Mouse (Mus musculus): ENCODE results near the gene Arhgap45.

Arhgap45 gene

DNA sequence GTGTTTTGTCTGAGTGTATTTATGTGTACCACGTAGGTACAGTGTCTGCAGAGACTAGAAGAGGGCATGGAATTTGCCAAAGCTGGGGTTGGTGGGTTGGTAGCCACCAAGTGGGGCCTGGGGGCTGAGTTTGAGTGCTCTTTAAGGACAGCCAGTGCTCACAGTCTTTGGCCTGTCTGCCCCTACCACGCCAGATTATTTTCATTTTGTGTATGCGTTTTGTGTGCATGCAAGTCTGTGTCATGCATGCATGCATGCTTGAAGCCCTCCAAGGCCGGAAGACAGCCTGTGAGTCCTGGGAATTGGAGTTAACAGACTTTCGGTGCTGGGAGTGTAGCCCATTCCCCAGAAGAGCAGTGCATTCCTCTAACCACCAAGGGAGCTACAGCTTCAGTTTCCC lies 38.9 kb downstream of the Arhgap45 start:
- WGBS: 57% methylated on average over 5 of the region's 5 CpGs

DNA sequence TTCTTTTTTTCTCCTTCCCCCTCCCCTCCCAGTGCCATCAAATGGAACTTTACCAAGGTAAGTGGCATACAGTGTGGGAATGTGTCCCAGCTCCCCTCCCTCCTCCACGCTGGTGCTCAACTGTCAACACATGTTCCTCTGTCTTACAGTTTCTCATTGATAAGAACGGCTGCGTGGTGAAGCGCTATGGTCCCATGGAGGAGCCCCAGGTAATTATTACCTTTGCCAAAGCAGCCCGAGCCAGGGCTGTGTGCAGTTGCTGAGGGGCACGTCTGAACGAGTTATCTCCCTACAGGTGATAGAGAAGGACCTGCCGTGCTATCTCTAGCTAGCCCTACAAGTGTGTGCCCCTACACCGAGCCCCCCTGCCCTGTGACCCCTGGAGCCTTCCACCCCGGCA lies 39.4 kb downstream of the Arhgap45 start:
- 66% methylated on average over 10 of the region's 10 CpGs for WGBS

DNA sequence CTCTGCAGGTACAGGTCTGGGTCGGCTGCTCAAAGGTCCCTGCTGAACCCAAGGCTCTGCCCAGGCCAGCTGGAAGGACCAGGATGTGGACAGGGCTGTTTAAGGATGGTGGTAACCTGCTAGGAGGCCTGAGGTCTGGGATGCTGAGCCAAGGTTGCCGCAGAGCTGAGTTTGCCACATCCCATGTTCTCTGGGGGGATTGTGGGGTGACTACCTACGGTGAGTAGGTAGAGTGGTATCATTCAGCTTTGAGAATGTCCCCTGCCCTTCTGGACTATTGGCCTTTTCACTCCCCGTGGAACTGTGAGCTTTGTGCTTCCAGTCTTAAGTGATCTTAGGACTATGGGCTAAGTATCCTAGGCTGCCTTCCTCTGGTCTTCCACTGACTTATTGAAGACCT lies 40.1 kb downstream of the Arhgap45 start:
- 80% methylated on average over 4 of the region's 4 CpGs for WGBS

DNA sequence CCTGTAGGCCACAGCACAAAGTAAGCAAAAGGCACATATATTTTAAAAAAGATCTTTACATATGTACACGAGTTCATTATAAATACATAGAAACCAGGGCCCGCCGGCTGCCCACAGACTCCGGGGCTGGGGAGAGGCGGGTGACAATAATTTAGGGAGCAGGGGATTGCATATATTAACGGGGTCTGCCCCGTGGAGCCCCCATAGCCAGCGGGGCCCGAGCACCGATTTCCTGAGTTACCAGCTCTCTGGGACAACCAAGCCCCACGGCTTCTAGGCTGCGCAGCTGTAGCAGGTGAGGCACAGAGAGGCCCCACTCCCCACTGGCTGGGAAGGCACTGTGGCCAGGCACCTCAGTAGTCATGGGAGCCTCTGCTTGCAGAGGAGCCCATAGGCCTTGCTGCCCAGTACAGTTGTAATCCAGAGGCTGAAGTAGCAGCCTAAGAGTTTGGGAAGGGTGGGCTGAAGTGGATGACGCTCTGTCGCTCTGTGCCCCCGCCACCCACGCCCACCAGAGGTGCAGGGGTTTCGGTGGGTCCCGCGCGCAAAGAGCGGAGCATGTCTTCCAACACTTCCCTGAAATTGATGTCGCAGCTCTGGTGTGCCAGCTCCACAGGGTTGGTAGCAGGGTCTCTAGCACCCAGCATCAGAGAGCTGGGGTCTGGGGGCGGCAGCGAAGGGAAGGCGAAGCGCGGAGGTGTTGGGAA lies 40.7 kb downstream of the Arhgap45 start:
- 79% methylated on average over 27 of the region's 27 CpGs for WGBS

DNA sequence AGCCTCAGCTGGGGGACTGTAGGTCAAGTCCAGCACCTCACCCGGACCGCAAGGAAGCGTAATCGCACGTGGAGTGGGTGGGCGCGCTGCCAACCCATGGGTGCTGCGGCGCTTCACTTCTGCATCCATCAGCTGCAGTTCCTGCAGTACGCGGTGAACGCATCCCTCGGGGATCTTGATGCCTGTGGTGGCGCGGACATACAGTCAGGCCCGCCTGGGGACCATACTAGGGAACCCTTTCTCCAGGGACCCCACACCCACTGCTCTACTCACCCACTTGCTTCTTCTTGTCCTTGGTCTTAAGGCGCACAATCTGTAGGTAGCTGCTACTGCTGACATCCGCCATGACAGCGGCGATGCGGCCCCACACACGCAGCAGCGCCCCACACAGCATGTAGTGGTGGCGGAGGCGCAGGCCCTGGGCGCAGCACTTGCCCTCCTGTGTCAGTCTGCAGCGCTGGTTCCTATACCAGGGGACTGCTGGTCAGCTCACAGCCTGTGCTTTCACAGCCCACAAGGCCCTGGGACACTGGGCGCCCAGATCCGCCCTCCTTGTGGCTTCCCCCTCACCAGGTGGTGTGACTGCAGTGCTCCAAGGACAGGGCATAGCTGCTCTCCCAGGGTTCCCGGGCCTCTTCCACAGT lies 41.4 kb downstream of the Arhgap45 start:
- WGBS: 71% methylated on average over 30 of the region's 30 CpGs

DNA sequence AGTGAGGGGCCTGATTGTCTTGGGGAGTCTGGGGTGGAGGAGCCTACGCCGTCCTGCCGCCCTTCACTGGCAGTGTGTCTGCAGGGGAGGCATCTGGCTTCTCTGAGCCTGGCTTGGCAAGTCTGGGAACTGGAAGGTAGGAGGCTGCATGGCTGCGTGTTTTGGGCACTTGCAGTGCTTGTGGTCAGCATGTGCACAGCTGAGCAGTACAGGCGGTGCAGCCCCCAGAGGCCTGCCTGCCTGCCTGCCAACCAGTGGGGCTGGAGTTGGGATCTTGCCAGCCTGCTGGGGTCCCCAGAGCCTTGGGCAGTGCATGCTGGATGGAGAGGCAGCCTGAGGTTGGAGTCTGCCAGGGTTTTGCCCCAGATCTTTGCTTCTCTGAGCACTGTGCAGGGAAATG lies 46.7 kb downstream of the Arhgap45 start:
- WGBS: 43% methylated on average over 5 of the region's 5 CpGs

DNA sequence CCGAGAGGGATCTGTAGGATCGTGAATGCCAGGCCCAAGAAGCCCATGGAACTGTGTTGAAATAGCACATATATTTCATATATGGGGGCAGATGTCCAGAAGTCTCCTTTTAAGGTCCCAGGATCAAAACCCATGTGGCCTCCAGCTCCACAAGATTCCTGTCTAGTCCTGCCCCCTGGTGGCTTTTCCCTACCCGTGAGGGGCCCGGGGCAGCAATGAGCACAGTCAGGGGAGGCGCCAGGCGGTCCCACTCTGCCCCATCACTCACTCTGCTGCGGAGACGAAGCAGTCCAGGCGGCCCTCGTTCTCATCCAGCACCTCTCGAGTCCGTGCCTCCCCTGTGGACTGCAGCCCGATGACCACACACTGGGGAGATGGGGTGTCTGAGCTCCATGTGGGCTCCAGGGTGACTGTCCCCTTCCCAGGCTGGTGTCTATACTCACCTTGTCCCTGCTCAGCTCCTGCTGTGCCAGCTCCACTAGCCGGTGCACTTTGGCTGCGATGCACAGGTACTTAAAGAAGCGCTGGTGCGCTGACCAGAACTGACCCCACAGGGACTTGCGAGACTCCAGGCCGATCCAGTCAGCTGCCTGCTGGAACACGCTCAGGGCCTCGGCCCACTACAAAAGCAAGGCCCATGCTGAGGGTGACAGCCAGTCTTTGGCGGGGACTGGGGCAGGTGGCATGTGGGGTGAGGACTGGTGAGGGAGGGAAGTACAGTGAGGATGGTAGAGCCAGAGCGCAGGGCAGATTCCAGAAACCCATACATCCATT lies 47.6 kb downstream of the Arhgap45 start:
- 83% methylated on average over 23 of the region's 23 CpGs for WGBS

DNA sequence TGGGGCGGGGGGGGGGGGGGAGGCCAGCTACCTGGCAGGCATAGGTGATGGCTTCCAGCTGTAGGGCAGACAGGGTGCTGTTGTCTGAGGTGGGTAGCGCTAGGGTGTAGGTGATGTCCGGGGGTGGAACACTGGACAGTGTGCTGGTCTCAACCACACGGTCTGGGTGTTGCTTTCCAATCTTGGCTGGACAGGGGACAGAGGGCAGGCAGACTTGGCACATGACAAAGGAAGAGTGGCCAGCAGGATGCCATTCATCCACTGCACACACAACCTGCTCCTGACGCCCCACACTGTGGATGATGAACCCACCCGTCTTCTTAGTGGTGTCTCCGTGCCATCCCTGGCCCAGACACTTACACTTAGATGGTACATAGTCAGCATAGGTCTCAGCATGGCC lies 52.8 kb downstream of the Arhgap45 start:
- 76% methylated on average over 6 of the region's 7 CpGs for WGBS

DNA sequence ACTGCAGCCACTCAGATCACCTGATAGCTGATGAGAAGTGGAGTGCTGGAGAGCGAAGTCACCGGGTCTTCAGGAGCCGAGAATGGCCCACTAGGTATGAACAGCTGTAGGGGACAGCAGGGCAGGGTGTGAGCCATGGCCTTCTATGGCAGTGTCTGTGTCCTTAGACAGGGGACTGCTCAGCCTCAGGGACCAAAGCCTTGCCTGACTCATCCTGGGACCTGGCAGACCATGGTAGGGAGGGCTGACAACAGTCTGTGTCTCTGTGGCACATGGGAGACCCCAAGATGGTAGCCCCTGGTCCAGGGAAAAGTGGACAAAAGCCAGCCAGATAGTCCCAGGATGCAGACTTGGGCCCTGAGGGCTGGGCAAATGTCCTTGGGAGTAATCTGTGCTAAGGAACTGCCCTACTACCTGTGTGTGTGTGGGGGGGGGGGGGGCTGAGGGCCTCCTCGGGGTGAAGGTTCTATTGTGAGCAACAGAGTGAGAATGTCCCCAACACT lies 53.5 kb downstream of the Arhgap45 start:
- 94% methylated on average over 4 of the region's 4 CpGs for WGBS

DNA sequence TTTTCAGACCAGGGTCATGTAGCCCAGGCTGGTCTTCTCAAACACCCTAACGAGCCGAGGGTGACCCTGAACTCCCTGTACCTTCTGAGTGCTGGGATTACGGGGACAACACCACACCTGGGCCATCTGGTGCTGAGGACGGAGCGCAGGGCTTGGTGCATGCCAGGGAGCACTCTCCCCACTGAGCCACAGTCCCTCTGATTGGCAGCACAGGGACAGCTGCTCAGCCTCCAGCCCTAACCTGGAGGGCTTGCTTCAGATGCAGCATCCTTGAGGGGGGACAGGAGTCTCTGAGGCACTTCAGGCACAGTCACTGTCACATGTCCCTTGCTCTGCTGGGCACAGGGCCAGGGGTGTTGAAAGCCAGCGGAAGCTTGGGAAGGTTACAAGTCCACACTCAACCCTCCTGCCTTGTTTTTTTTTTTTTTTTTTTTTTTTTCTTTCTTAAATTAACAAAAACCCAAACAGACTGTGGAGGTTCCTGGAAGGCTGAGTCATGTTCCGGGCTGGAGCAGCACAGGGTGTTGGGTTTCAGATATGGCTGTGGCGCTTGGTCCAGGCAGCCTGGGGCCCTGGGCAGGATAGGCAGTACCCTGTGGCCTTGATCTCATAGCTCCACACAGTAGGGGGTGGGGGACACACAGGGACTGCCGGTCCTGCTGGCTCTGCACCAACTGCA lies 54.5 kb downstream of the Arhgap45 start:
- WGBS: 41% methylated on average over 9 of the region's 9 CpGs

DNA sequence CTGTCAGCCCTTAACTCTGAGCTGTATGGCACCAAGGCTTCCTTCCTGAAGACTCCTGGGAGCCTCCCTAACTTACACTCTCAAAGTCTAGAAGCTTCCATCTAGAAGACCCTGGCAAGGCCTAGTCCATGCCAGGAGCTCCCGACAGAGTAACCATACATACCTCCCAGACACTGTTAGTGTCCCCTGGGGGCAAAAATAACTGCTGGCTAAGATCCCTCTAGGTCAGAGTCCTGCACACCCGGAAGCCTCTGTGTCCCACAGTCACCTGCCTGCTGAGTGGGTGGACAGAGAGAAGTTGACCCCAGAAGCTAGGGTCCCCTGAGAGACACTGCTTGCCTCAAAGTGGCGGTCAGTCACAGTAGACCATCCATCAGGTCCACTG lies 55.1 kb downstream of the Arhgap45 start:
- WGBS: 69% methylated on average over 3 of the region's 3 CpGs

DNA sequence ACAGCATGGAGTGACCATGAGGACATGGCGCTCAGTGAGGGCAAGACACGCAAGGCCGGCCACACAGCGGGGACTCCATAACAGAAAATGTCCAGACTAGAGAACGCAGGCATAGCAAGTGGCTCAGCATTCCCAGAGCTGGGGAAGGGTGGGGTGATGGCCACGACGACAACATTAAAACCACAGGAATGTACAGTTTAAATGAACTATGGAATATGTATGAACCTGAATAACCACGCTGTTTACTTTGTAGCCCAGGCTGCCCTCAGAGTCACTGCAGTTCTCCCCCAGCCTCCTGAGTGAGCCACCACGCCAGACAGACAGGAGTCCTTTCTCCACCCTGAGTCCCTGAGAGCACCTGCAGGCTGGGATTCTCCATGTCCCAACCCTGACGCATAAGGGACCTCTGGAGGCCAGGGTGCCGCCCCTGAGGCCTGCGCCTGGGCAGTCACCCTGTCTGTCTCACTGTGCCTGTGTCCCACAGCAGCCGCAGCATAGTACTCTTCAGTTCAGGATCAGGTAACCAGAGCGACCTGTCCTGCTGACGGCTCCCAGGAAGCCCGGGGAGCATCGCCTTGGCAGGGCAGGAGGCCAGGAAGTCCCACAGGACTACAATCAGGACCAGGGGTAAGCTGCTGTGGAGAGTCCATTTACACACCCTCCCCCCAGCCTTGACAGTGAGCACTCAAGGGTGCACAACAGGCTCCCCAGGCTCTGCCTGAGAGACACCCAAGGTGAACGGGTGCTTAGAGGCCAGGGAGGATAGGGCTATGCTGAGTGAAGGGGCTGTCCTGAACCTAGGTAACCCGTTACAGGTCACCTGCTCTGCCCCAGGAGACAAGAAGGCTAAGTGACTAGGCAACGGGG lies 56.4 kb downstream of the Arhgap45 start:
- WGBS: 92% methylated on average over 20 of the region's 20 CpGs

DNA sequence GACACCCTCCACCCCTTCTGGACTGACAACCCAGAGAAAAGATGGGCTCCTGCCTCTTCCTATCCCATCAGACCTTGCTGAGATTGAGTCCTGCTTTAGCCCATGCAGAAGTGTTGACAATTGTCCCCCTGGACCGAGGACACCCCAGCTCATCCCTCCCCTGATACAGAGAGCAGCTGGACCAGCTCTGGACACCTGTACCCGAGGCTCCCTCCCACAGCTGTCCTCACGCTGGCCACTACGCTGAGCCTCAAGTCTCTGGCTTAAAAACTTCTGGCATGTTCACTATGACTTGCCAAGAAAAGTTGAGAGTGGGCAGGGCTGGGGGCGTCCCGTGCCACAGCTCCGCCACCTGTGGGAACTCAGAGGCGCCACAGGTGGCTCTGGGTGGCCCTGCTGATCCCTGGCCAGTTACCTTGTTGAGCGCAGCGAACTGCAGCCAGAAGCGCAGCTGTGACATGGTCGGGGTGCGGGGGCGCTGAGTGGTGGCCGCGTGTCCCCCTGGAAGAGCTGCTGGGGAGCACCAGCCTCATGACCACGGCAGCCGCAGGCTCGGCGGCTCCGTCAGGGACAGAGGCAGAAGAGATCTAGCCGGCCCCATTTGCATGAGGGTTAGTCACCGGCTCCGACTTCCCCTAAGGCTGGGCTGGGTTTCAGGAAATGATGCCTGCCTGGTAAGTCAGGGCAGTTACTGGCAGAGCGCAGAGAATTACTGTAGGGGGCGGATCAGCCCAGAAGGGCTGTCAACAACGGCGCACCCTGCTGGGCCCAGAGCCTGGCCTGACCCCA lies 58.6 kb downstream of the Arhgap45 start:
- WGBS: 28% methylated on average over 28 of the region's 28 CpGs

DNA sequence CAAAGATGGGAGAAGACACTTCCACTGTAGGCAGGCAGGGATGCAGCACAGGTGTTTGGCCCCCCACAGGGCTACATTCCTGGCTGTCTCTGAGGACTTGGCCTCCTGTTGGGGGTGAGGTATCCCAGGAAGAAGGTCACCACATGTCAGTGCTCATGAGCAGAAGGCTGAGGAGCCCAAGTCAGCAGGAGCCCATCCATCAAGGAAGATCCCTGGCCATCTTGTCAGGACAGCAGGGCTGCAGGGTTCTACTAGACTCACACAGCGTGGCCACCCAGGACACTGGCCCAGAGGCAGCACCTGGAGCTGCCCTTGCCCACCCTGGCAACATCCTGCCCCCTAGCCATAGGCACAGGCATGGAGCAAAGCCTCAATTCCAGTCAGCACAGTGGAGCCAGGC lies 59.5 kb downstream of the Arhgap45 start:
- 76% methylated on average over 1 of the region's 1 CpGs for WGBS

DNA sequence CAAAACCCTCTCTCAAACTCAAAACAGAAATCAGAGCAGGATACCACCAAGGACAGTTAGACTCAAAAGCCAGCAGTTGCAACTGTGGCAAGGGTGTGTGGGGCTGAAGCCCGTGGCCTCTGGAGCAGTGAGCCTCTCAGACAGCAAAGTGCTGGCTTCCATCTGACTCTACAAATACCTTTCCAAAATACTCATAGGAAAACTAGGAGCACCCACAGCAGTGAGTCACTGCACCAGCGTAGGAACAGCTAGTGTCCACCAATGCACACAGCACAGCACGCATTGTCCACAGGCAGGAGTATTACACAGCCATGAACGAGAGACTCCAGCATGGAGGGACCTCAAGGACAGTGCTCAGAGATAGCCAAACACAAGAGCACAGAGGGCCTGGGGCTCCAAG lies 59.9 kb downstream of the Arhgap45 start:
- whole genome bisulfite sequencing: 89% methylated on average over 4 of the region's 4 CpGs

DNA sequence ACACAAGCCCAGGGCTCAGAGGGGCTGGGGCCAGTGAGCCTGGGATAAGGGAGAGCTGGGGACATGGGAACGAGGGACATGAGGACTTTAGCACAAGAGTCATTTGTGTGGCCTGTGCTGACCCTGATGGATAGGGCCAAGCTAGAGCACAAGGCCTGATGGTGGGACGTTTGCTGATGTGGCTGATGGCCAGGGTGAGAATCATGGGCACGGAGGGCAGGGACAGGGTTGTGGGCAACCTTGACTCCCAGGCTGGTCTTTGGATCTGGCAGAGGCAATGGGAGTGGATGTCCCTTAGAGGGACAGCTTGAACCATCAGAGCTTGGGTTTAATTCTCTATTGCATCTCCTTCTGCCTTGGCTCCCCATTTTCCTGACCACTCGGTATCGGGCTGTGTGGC lies 60.9 kb downstream of the Arhgap45 start:
- 93% methylated on average over 5 of the region's 5 CpGs for WGBS

DNA sequence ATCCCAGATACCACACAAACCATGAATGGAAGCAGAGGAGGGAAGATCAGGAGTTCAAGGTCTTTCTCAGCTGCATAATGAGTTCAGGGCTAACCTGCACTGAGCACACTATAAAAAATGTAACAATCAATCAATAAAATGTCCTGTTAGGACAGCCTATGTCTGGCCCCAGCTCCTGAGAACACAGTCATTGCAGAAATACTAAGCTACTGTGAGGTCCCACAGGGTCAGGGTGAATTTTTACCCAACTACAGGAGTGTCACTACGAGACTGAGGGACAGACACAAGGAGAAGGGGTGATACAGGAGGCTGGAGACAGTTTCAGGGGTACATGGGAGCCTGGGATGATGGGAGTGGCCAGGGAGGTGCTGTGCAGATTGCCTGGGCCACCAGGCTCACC lies 61.9 kb downstream of the Arhgap45 start:
- 100% methylated on average over 1 of the region's 1 CpGs for WGBS

DNA sequence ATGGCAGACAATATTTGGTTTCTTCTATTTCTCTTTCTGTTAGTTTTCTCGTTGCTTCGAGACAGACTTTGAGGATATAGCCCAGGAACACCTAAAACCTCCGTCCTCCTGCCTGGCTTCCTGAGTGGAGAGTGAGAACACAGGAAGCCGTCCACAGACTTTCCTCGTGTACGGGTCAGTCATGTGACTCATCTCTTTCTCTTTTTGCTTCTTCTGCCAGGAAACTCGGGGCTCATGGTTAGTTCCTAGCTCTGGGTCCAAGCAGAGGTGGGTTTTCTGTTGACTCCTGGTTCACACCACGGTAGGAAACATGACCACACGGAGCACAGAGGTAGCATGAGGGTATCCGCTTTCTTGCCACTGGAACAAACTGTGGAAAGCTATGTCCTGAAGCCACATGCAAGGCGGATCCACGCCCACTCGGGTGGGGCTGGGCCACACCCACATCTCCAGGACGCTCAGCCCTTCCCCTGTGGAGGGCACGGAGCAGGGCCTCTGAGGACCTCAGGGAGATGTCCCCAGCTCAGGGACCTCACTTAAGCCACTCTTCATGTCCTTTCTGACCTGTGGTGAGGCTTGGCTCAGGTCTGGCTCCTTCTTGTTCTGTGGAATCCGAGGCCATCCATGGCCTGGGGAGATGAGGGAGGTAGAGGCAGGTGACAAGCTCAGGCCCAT lies 64.1 kb downstream of the Arhgap45 start:
- WGBS: 82% methylated on average over 16 of the region's 16 CpGs

Measured in cerebral cortex, adult 2 months (tissue).